Mouse (Mus musculus) ES-E14 (cell line): ENCODE measurements at regions not wholly inside any gene's neighbourhood (a gene's known extent, or its start where the extent isn't known, plus 50 kb on each side); places are given as distances from the start of the nearest gene placed in this dataset.

Source experiments
- DNase-seq: peaks from one replicate; pipeline ENCODE4 v3.0.0-alpha.2; 2013; ENCODE audit warnings: low read depth, low spot score
- H3K27ac ChIP-seq: 2 replicates; pipeline ENCODE4 v1.5.1; 2012; ENCODE audit warnings: low read depth, mild to moderate bottlenecking, low read length, moderate library complexity, mixed read lengths; ENCODE audit not compliant: poor library complexity, insufficient read depth, severe bottlenecking
- H3K36me3 ChIP-seq: 2 replicates; pipeline ENCODE4 v1.6.1; 2012; ENCODE audit warnings: mild to moderate bottlenecking, low read length, moderate library complexity, mixed read lengths; ENCODE audit not compliant: control insufficient read depth, poor library complexity, insufficient read depth, severe bottlenecking
- H3K4me1 ChIP-seq, 2 experiments: fragments of 150-350 bp in 1 of 2; sonication (generic) in 1 of 2; 2 replicates each; pipeline ENCODE4 v1.6.1; 2012; ENCODE audit warnings: low read length in 2 of 2, mild to moderate bottlenecking in 1 of 2, mixed read lengths in 1 of 2; ENCODE audit not compliant: control insufficient read depth in 2 of 2, insufficient read depth in 2 of 2, poor library complexity in 1 of 2
- H3K4me3 ChIP-seq, 2 experiments: fragments of 150-350 bp in 1 of 2; sonication (generic) in 1 of 2; 2 replicates each; pipeline ENCODE4 v1.5.1; 2012; ENCODE audit warnings: low read length in 2 of 2, low read depth in 1 of 2, mild to moderate bottlenecking in 1 of 2, mixed read lengths in 1 of 2; ENCODE audit not compliant: insufficient read depth in 1 of 2, poor library complexity in 1 of 2, severe bottlenecking in 1 of 2
- H3K9ac ChIP-seq: 2 replicates; pipeline ENCODE4 v1.6.1; 2012; ENCODE audit warnings: low read depth, mild to moderate bottlenecking, low read length, mixed read lengths; ENCODE audit not compliant: poor library complexity, insufficient read depth, severe bottlenecking
- H3K9me3 ChIP-seq: fragments of 150-350 bp; sonication (generic); 2 replicates; pipeline ENCODE4 v1.6.1; 2012; ENCODE audit warnings: low read depth, mild to moderate bottlenecking, low read length; ENCODE audit not compliant: control insufficient read depth, insufficient read depth
- CHD2 ChIP-seq: IDR thresholded peaks from 2 replicates; pipeline ENCODE4 v1.6.1; 2014; ENCODE audit warnings: mild to moderate bottlenecking, low read depth, low read length, inconsistent platforms
- HCFC1 ChIP-seq: IDR thresholded peaks from 2 replicates; pipeline ENCODE4 v1.6.1; 2012; ENCODE audit warnings: low read length, inconsistent platforms, borderline replicate concordance; ENCODE audit not compliant: insufficient read depth
- MAFK ChIP-seq: IDR thresholded peaks from 2 replicates; pipeline ENCODE4 v1.6.1; 2014; ENCODE audit warnings: mild to moderate bottlenecking, low read depth, low read length, inconsistent platforms; ENCODE audit not compliant: insufficient read depth
- ZC3H11A ChIP-seq: IDR thresholded peaks from 2 replicates; pipeline ENCODE4 v1.6.1; 2012; ENCODE audit warnings: low read depth, mild to moderate bottlenecking, inconsistent platforms, low read length, borderline replicate concordance
- ZNF384 ChIP-seq: IDR thresholded peaks from 2 replicates; pipeline ENCODE4 v1.6.1; 2012; ENCODE audit warnings: low read depth, low read length, inconsistent platforms
- in situ Hi-C, 2 experiments: fragments of 600-800 bp; cut with MboI; formaldehyde crosslinking; loops; one replicate each; pipeline ENCODE4 v1.15.1; 2025; ENCODE audit warnings: low sequenced_read_pairs in 2 of 2, inconsistent platforms in 1 of 2; ENCODE audit not compliant: unreplicated experiment in 2 of 2

DNA sequence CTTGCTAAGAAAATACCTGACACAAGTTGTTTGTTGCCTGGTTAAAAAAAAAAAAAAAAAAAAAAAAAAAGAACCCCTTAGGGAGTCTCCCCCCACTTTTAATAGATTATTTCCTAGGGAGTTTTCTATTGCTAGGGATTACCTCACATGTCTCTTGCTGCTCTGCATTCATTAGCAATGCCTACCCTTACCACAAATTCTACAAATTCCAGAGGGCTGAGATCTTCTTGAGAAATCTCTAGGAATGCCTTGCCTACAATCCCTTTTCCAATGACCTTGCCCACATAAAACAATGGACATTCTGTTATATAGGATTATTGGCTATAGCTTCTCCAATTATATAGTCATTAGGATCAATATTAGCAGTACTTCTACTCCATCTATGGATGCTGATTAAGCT is 1216.2 kb downstream of the Efna5 start:
- TF ChIP-seq ZC3H11A (no peak), HCFC1 (no peak), MAFK (no peak), ZNF384 (no peak), CHD2 (no peak)
- in situ Hi-C loops = no loop called here
- Histone ChIP-seq H3K9ac (no peak overlapping the region), H3K4me1 (no peaks in the 10 kb centered on the region), H3K27ac (no peak overlapping the region), H3K9me3 (no peaks in the 10 kb centered on the region), H3K4me3 (no peak overlapping the region), H3K36me3 (no peaks in the 10 kb centered on the region)
- no peak for DNase-seq

DNA sequence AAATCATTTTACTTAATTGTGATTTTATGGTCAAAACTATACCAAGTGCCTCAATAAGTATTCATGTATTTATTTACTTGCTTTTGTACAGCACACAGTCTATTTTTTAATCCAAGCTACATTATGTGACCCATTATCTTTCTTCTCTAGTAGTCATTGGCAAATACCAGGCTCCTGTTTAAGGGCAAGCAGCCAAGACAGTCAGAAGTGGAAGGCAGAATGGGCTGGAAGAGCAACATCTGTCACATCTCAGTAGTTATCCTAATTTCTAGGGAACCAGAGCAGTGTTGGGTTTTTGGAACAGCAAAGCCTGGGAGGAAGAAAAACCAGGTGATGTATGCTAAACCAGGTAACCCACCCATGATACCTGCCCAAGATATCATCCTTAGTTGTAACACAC is 1233.5 kb downstream of the Efna5 start:
- H3K9me3 ChIP-seq = no peaks in the 10 kb centered on the region
- TF ChIP-seq HCFC1 (no peak), ZNF384 (no peak), MAFK (no peak)
- in situ Hi-C loops = no loop called here
- no peaks in the 10 kb centered on the region for H3K4me1 ChIP-seq
- no peak overlapping the region for H3K4me3 ChIP-seq
- H3K9ac ChIP-seq = no peak overlapping the region
- no peak for DNase-seq
- H3K36me3 ChIP-seq = no peaks in the 10 kb centered on the region
- no peak overlapping the region for H3K27ac ChIP-seq

DNA sequence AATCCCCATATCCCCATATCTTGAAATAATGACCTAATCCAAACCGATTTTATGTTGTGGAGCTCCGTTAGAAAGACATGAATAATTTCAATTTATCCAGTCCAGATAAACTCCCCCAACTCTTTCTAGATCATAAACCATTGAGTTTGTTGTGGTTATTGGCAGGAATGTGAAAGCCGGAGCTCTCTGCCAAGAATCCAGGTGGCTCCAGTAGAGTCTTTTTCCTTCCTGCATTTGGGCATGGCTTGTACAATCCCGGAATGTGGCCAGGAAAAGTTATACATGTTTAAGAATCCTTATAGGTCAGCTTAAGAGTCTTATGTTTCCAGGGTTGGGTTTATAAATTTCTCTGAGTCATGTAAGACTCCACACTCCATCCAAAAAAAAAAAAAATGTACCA is 1272.8 kb downstream of the Efna5 start:
- H3K4me3 ChIP-seq = no peak overlapping the region
- TF ChIP-seq HCFC1 = no peak
- no peak for TF ChIP-seq ZC3H11A
- no peak for TF ChIP-seq CHD2
- no peak for TF ChIP-seq MAFK
- TF ChIP-seq ZNF384 = no peak
- DNase-seq = no peak
- H3K36me3 ChIP-seq = no peaks in the 10 kb centered on the region
- in situ Hi-C loops = no loop called here
- no peaks in the 10 kb centered on the region for H3K9me3 ChIP-seq
- H3K4me1 ChIP-seq = no peaks in the 10 kb centered on the region
- no peak overlapping the region for H3K27ac ChIP-seq
- H3K9ac ChIP-seq = no peak overlapping the region

GRCm38 (mm10) chr17:61606729-61607481 is 1274.2 kb downstream of the Efna5 start:
- TF ChIP-seq ZC3H11A (no peak), HCFC1 (no peak), ZNF384 (no peak), CHD2 (no peak), MAFK (no peak)
- H3K9ac ChIP-seq = no peak overlapping the region
- no peak overlapping the region for H3K27ac ChIP-seq
- DNase-seq = no peak
- no peaks in the 10 kb centered on the region for H3K4me1 ChIP-seq
- in situ Hi-C loops = no loop called here
- no peaks in the 10 kb centered on the region for H3K36me3 ChIP-seq
- no peaks in the 10 kb centered on the region for H3K9me3 ChIP-seq
- H3K4me3 ChIP-seq = no peak overlapping the region

- TF ChIP-seq CHD2 (no peak), MAFK (no peak), ZNF384 (no peak), HCFC1 (no peak), ZC3H11A (no peak)
These were observed 1276.9 kb downstream of the Efna5 start for GRCm38 (mm10) chr17:61604246-61604645.

More at GRCm38 (mm10) chr17:61604246-61604645, 1276.9 kb downstream of the Efna5 start:
- DNase-seq = no peak
- in situ Hi-C loops = no loop called here
- Histone ChIP-seq H3K4me3 (no peak overlapping the region), H3K36me3 (no peaks in the 10 kb centered on the region), H3K4me1 (no peaks in the 10 kb centered on the region), H3K27ac (no peak overlapping the region), H3K9me3 (no peaks in the 10 kb centered on the region), H3K9ac (no peak overlapping the region)
